24 mouse cellular contexts compared by ENCODE assay signal in the genomic region with DNA sequence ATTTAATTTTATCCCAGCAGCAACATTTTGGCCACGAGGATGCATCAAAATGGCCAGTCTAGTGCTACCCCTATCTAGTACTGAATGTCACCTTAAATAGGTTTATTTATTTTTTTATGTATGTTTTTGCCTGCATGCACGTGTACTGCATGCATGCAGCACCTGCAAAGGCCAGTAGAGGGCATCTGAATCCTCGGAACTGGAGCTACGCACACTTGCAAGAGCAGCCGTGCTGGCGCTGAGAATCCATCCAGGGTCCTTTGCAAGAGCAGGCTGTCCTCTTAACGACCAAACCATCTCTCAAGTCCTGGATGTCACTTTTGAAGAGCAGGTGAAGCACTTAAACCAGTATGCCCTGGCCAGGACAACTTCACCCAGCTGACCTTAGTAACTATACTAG. TPM values are rescaled to one million over a fixed set of nuclear protein-coding genes. Genes with fewer than 3 reads are reported as not detected.
A peak's percentile ranks its signal among the peaks of the same experiment; 100 is the strongest.
DNase-seq lines count a peak whose midpoint lies in the region; ATAC-seq and TF ChIP-seq lines count a peak whose summit lies in the region.
"Had no signal": no experiment of that assay in that cellular context is flagged by ENCODE, and none has a peak within 500 bp of the region (broad histone marks: within the 10 kb centered on the region; RNA-seq: fewer than 3 reads in every experiment).

No protein-coding gene starts in this region.

- H3K79me2 ChIP-seq in CH12.LX (replicated peaks; ENCODE audit: control insufficient read depth, extremely low read depth, insufficient read depth, poor library complexity, severe bottlenecking) = no peaks in the 10 kb centered on the region

- H3K4me2 ChIP-seq in liver, postnatal 0 days (ENCODE audit: low read depth, low read length) = no peak overlapping the region
- no peak overlapping the region for H3K4me2 ChIP-seq in liver, embryonic 11.5 days
- no peak overlapping the region for H3K4me2 ChIP-seq in CH12.LX (ENCODE audit: insufficient read depth, low read depth, poor library complexity, severe bottlenecking)
- H3K4me2 ChIP-seq: forebrain, embryonic 15.5 days; heart, embryonic 12.5 days; liver, embryonic 15.5 days; neural tube, embryonic 13.5 days had no signal

- TF ChIP-seq POLR2A in CH12.LX (IDR thresholded peaks at IDR 0.05; ENCODE audit: low read depth, low read length) = no peak

- peak; percentile 2; the same call in 1 of the 2 replicates for TF ChIP-seq RAD21 in CH12.LX (IDR thresholded peaks at IDR 0.05; ENCODE audit: low read depth, low read length)

- dilution Hi-C loops in CH12.LX (cut with MboI; ENCODE audit: extremely low pct_ligation_motif_present, extremely low pct_unique_long_range_greater_than_20kb, low sequenced_read_pairs) = no loop called here

- intact Hi-C loops in heart, postnatal 10 days (cut with DNase I) = no loop called here

- no peak for ATAC-seq in liver, postnatal 0 days
- no peak for ATAC-seq in liver, embryonic 11.5 days (replicated peaks; ENCODE audit: low FRiP score)
- ATAC-seq in erythroid progenitor cell, adult 5-6 weeks (replicated peaks; ENCODE audit: low FRiP score, poor library complexity, severe bottlenecking) = no peak
- ATAC-seq: forebrain, embryonic 15.5 days; hindbrain, embryonic 16.5 days had no signal

- in situ Hi-C loops in CH12.LX (cut with MboI; ENCODE audit: low pct_ligation_motif_present, low pct_unique_long_range_greater_than_20kb, low sequenced_read_pairs) = no loop called here

- no peak overlapping the region for H3K27ac ChIP-seq in liver, postnatal 0 days (ENCODE audit: low read depth)
- H3K27ac ChIP-seq in liver, embryonic 11.5 days (ENCODE audit: low read depth, low read length) = no peak overlapping the region
- no peak overlapping the region for H3K27ac ChIP-seq in CH12.LX (ENCODE audit: insufficient read depth, low read depth)
- H3K27ac ChIP-seq: embryonic facial prominence, embryonic 10.5 days; forebrain, embryonic 15.5 days; liver, embryonic 15.5 days; midbrain, embryonic 10.5 days; neural tube, embryonic 13.5 days had no signal

- H3K4me3 ChIP-seq in liver, postnatal 0 days (ENCODE audit: low read depth, low read length) = no peak overlapping the region
- no peak overlapping the region for H3K4me3 ChIP-seq in liver, embryonic 11.5 days (ENCODE audit: low read depth, low read length)
- H3K4me3 ChIP-seq in CH12.LX (replicated peaks in 1 of 3; ENCODE audit: low read depth in 2 of 3, low read length in 2 of 3, poor library complexity in 1 of 3) = no peak overlapping the region
- H3K4me3 ChIP-seq: embryonic facial prominence, embryonic 10.5 days; forebrain, embryonic 15.5 days; heart, embryonic 12.5 days; liver, embryonic 15.5 days; midbrain, embryonic 10.5 days; neural tube, embryonic 13.5 days had no signal

- TF ChIP-seq EP300 in liver, postnatal 0 days (IDR thresholded peaks at IDR 0.05; ENCODE audit: low read depth) = no peak
- no peak for TF ChIP-seq EP300 in CH12.LX (IDR thresholded peaks at IDR 0.05; ENCODE audit: low read length)

- H3K9ac ChIP-seq in liver, postnatal 0 days (replicated peaks) = no peak overlapping the region
- H3K9ac ChIP-seq in liver, embryonic 11.5 days (ENCODE audit: low read depth, low read length) = no peak overlapping the region
- no peak overlapping the region for H3K9ac ChIP-seq in CH12.LX (ENCODE audit: insufficient read depth, low read depth)
- H3K9ac ChIP-seq: forebrain, embryonic 15.5 days; heart, embryonic 12.5 days; liver, embryonic 15.5 days; neural tube, embryonic 13.5 days had no signal

- TF ChIP-seq CTCF in liver, postnatal 0 days (IDR thresholded peaks at IDR 0.05; ENCODE audit: low read depth) = peak; percentile 23
- TF ChIP-seq CTCF in CH12.LX (conservative IDR thresholded peaks at IDR 0.05 in 1 of 2, IDR thresholded peaks at IDR 0.05 in 1 of 2; ENCODE audit: low read depth in 2 of 2, low read length in 2 of 2) = peak in 1 of 2 experiments; percentile 18; a peak in 1 of 4 replicates

- H3K36me3 ChIP-seq in liver, postnatal 0 days (replicated peaks; ENCODE audit: insufficient read depth, low read length) = no peaks in the 10 kb centered on the region
- no peaks in the 10 kb centered on the region for H3K36me3 ChIP-seq in liver, embryonic 11.5 days (ENCODE audit: control insufficient read depth, insufficient read depth, low read length)
- H3K36me3 ChIP-seq in CH12.LX (replicated peaks in 1 of 2; ENCODE audit: control insufficient read depth in 1 of 2, insufficient read depth in 1 of 2, low read length in 1 of 2) = no peaks in the 10 kb centered on the region
- H3K36me3 ChIP-seq: embryonic facial prominence, embryonic 10.5 days; forebrain, embryonic 15.5 days; heart, embryonic 12.5 days; liver, embryonic 15.5 days; midbrain, embryonic 10.5 days; neural tube, embryonic 13.5 days had no signal

- peak; percentile 78 for DNase-seq in heart, adult 11 months
- no peak for DNase-seq in heart, postnatal 10 days
- no peak for DNase-seq in liver, postnatal 0 days
- DNase-seq in liver, embryonic 11.5 days (ENCODE audit: low spot score) = no peak
- DNase-seq in CH12.LX (ENCODE audit: extremely low read depth) (no peak), ZHBTc4 (ENCODE audit: low read depth, low spot score) (peak; percentile 53)
- no peak for DNase-seq in Muller cell, postnatal 12 days (ENCODE audit: inconsistent ontology term)
- DNase-seq: cerebellum, adult 2 months; heart, postnatal 36 days; kidney, adult 8-10 months; kidney, postnatal 25 days; layer of hippocampus, postnatal 36 days; left cerebral cortex, postnatal 4 days; lung, postnatal 4 days; right cerebral cortex, postnatal 14 days had no signal

- 80% methylated on average over 7 of the region's 7 CpGs for WGBS in liver, postnatal 0 days (ENCODE audit: insufficient replicate concordance)
- WGBS in liver, embryonic 11.5 days = 85% methylated on average over 7 of the region's 7 CpGs

- H3K9me3 ChIP-seq in liver, postnatal 0 days (ENCODE audit: low read length) = no peaks in the 10 kb centered on the region
- no peaks in the 10 kb centered on the region for H3K9me3 ChIP-seq in liver, embryonic 11.5 days (ENCODE audit: control insufficient read depth, low read length)
- peaks cover 6% of the 10 kb centered on the region for H3K9me3 ChIP-seq in CH12.LX (replicated peaks; ENCODE audit: low read length)
- H3K9me3 ChIP-seq: forebrain, embryonic 15.5 days; liver, embryonic 15.5 days had no signal

- no peaks in the 10 kb centered on the region for H3K27me3 ChIP-seq in liver, postnatal 0 days (ENCODE audit: insufficient read depth, low read length)
- no peaks in the 10 kb centered on the region for H3K27me3 ChIP-seq in liver, embryonic 11.5 days (replicated peaks; ENCODE audit: control insufficient read depth, insufficient read depth, low read length)
- peaks cover 3% of the 10 kb centered on the region for H3K27me3 ChIP-seq in CH12.LX (replicated peaks)
- H3K27me3 ChIP-seq: forebrain, embryonic 15.5 days; heart, embryonic 12.5 days; neural tube, embryonic 13.5 days had no signal

- no peaks in the 10 kb centered on the region for H3K4me1 ChIP-seq in liver, postnatal 0 days (ENCODE audit: insufficient read depth)
- no peaks in the 10 kb centered on the region for H3K4me1 ChIP-seq in liver, embryonic 11.5 days (replicated peaks; ENCODE audit: control insufficient read depth, insufficient read depth, low read length)
- peaks cover 12 to 25% of the 10 kb centered on the region in 2 experiments for H3K4me1 ChIP-seq in CH12.LX (ENCODE audit: control insufficient read depth in 1 of 2, insufficient read depth in 2 of 2)
- H3K4me1 ChIP-seq: heart, embryonic 12.5 days had no signal

TF ChIP-seq in CH12.LX, 34 proteins besides CTCF, POLR2A, EP300 and RAD21:
- TF ChIP-seq ZC3H11A (IDR thresholded peaks at IDR 0.05; ENCODE audit: low read depth, low read length) (no peak), ZKSCAN1 (IDR thresholded peaks at IDR 0.05; ENCODE audit: borderline replicate concordance, low read depth, low read length) (no peak), BHLHE40 (IDR thresholded peaks at IDR 0.05; ENCODE audit: low read depth, low read length) (0 out of 2 replicates have a peak, but pooled peaks have one; percentile 21), NELFE (IDR thresholded peaks at IDR 0.05; ENCODE audit: low read depth, low read length) (no peak), MYC (IDR thresholded peaks at IDR 0.05; ENCODE audit: low read depth, low read length) (no peak)

RNA-seq across cellular contexts. Expression of gene Creg2, which starts 9.6 kb away (rescaled TPM):
- total RNA-seq in heart, postnatal 10 days (2021) = not detected
- polyA plus RNA-seq in liver, postnatal 0 days (2015; fragmentation: Nextera tagmentation; extraction: Ambion mirVana) = not detected in 2 replicates
- not detected in 2 replicates for polyA plus RNA-seq in liver, embryonic 11.5 days (2014; fragmentation: Nextera tagmentation; extraction: Ambion mirVana)
- total RNA-seq in CH12.LX (2012; rRNA removed) = not detected in 2 replicates
- total RNA-seq in CH12.LX (2014; rRNA removed) = not detected in 2 replicates
- not detected in 2 replicates for polyA plus RNA-seq in CH12.LX (2012; ENCODE audit: insufficient read length, low read depth)
- not detected in 2 replicates for total RNA-seq in erythroid progenitor cell, adult 5-6 weeks (2015; ENCODE audit: low replicate concordance)
- total RNA-seq in erythroid progenitor cell, adult 5-6 weeks (2017; ENCODE audit: low replicate concordance) = not detected in 2 replicates
- total RNA-seq: heart, postnatal 36 days had no signal
- polyA plus RNA-seq: C2C12; liver, embryonic 15.5 days had no signal

Comparison
In these comparisons a context has a peak if more than half of its experiments do, and no peak if none do; other contexts are left out.
1. DNase-seq: peak in heart, adult 11 months (single experiment) and ZHBTc4 (single experiment); none in heart, postnatal 10 days (0 of 2), liver, postnatal 0 days (single experiment), liver, embryonic 11.5 days (single experiment), CH12.LX (single experiment) and Muller cell, postnatal 12 days (single experiment).